Mouse (Mus musculus): ENCODE results near the gene Gm3435. TPM values are rescaled to one million over a fixed set of nuclear protein-coding genes. Genes with fewer than 3 reads are reported as not detected.
A peak's percentile ranks its signal among the peaks of the same experiment; 100 is the strongest.
"Not testable (repeated sequence)": the region's sequence is repeated elsewhere in the genome, so short reads cannot be mapped to it uniquely, and the experiment has no call there.

Gene Gm3435
- 6.7 and 7.0 TPM in 2 replicates for polyA plus RNA-seq (2014; fragmentation: Nextera tagmentation; extraction: Ambion mirVana)

DNA sequence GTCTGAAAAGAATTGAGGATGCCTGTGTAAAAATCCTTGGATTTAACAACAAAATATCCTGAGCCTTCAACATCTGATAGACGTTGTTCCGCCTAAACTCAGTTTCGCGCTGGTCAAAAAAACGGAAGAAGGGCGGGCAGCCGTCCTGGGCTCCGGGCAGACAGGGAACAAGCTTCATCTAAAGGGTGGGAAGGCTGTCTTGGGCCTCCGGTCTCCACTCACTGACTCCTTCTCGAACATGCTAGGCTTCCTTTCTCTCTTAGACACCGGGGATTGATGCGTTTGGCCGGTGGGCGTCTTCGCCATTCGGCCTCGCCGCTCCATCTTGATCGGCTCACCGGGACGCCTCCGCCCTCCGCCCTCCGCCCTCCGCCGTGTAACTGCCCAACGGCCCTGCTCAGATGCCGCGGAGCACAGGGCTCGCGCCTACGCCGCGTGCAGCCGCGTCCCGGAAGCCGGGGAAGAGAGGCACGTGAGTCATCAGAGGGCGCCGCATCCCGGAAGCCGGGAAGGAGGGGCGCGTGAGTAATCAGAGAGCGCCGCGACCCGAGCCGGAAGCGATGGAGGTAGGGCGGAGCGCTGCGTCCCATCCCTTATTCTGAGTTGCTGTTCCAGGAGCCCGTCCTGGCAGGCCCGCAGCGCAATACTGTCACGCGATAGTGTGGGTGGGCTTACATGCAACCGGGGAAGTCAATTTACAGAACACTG, at the start of gene Gm3435:
Gene Gm3435 (plus strand): TSS at position 471 of the 708 bp plus-strand sequence.
- H3K36me3 ChIP-seq (ENCODE audit: control insufficient read depth, insufficient read depth, low read length); H3K9me3 ChIP-seq (replicated peaks; ENCODE audit: control insufficient read depth, low read length); DNase-seq (ENCODE audit: low spot score); H3K9ac ChIP-seq (ENCODE audit: low read length); H3K27ac ChIP-seq (ENCODE audit: low read depth, low read length); H3K4me3 ChIP-seq (ENCODE audit: low read depth, low read length); H3K4me1 ChIP-seq (ENCODE audit: control insufficient read depth, insufficient read depth, low read length); H3K27me3 ChIP-seq (replicated peaks; ENCODE audit: control insufficient read depth, insufficient read depth, low read length); H3K4me2 ChIP-seq (ENCODE audit: low read length): not testable (repeated sequence)
- no CpG with 5 or more reads among the region's 60 CpGs for WGBS
- peak; percentile 98 for ATAC-seq

DNA sequence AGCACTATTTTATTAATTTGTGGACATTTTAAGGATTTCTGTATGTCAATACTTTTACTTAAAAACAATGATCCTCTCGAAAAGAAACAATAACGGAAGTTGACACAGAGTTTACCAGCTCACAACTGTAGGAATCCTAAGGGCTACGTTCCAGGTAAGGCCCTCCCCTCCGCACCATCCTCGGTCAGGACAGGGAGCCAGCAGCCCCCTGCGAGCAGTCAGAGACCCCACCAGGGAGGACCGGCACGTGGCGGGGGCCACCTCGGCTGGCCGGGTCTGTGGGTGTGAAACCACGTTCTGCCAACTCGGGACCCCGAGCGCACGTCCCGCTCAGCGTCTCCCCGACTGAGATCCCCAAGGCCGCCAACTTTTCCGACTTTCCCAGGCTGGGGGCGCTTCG, 49.5 kb upstream of the Gm3435 start:
- Histone ChIP-seq H3K27ac (ENCODE audit: low read depth, low read length) (no peak overlapping the region), H3K9me3 (replicated peaks; ENCODE audit: control insufficient read depth, low read length) (no peaks in the 10 kb centered on the region), H3K4me2 (ENCODE audit: low read length) (peak overlapping the region; percentile 93), H3K4me3 (ENCODE audit: low read depth, low read length) (peak overlapping the region; percentile 63), H3K9ac (ENCODE audit: low read length) (peak overlapping the region; percentile 73), H3K4me1 (ENCODE audit: control insufficient read depth, insufficient read depth, low read length) (peaks cover 6% of the 10 kb centered on the region), H3K27me3 (replicated peaks; ENCODE audit: control insufficient read depth, insufficient read depth, low read length) (no peaks in the 10 kb centered on the region), H3K36me3 (ENCODE audit: control insufficient read depth, insufficient read depth, low read length) (peaks cover 9% of the 10 kb centered on the region; the same call in 1 of the 2 replicates)
- peak; percentile 13 for ATAC-seq
- 0% methylated on average over 13 of the region's 23 CpGs for WGBS
- peak; percentile 2 for DNase-seq (ENCODE audit: low spot score)

DNA sequence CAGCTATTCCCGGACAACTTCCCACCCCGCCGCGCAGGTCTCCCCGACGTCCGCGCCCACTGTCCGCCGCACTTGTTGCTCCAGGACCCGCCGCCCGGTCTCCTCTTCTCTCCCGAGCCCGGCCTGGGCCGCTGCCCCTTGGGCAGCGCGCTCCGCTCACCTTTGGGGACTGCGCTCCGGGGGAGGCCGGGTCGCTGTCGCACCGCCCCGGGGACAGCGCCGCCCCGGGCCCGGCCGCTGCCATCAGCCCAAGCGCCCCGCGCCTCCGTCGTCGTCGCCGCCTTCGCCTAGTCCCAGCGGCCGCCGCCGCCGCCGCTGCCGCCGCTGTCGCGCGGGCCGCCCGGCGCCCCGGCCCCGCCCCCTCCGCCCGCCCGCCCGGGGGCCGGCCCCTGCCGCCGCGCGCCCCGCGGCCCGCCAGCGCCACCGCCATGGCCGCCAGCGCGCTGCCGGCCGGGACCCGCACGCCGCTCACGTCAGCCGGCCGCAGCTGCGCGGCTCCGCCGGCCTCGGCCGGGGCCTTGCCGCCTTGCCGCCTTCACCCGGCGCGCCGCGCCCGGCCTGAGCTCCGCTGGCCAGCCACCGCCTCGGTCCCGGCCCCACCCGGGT, 48.9 kb upstream of the Gm3435 start, which contains the start of gene Phf10:
Gene Phf10 (minus strand): TSS at position 323 of the 606 bp plus-strand sequence.
- DNase-seq (ENCODE audit: low spot score), result peak; percentile 11
- H3K27ac ChIP-seq (ENCODE audit: low read depth, low read length), result peak within 1 kb of the TSS; percentile 52; the same call in 1 of the 2 replicates

DNA sequence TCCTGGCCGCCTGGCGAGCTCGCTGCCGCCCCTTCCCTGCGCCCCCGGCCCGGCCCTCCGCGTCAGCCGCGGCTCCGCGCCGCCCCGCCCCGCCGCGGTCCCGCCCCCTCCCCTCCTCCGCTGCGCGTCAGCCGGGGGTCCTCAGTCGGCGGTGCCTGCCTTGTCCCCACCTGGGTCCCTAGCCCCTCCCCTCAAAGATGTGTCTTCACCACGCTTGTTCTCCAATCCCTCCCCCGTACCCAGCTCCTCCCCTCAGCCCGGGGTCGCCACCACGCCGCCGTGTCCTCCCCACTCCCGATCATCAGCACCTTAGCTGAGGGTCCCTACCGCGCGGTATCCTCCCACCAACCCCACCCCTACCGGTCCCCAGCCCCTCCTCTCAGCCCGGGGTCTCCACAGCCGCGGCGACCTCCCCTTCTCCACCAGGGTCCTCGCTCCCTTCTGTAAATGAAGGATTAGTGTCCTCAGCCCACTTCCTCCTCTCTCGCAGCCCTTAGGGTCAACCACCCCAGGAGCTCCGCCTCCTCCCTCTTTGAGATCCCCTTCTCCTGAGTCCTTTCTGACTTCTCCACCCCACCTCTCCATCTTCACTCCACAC, 48.3 kb upstream of the Gm3435 start:
- H3K4me3 ChIP-seq (ENCODE audit: low read depth, low read length); H3K27ac ChIP-seq (ENCODE audit: low read depth, low read length); H3K9me3 ChIP-seq (replicated peaks; ENCODE audit: control insufficient read depth, low read length); DNase-seq (ENCODE audit: low spot score); H3K9ac ChIP-seq (ENCODE audit: low read length); H3K36me3 ChIP-seq (ENCODE audit: control insufficient read depth, insufficient read depth, low read length); H3K4me2 ChIP-seq (ENCODE audit: low read length); H3K4me1 ChIP-seq (ENCODE audit: control insufficient read depth, insufficient read depth, low read length); H3K27me3 ChIP-seq (replicated peaks; ENCODE audit: control insufficient read depth, insufficient read depth, low read length): not testable (repeated sequence)
- peak; percentile 96 for ATAC-seq
- WGBS, result no CpG with 5 or more reads among the region's 44 CpGs

More for the DNA sequence above, 48.9 kb upstream of the Gm3435 start, which contains the start of gene Phf10:
- peak; percentile 85 for ATAC-seq
- H3K9ac ChIP-seq (ENCODE audit: low read length), result peak within 1 kb of the TSS; percentile 73
- H3K4me3 ChIP-seq (ENCODE audit: low read depth, low read length), result peak within 1 kb of the TSS; percentile 63
- WGBS, result under 1% methylated on average over 44 of the region's 100 CpGs
- H3K4me1 ChIP-seq (ENCODE audit: control insufficient read depth, insufficient read depth, low read length); H3K27me3 ChIP-seq (replicated peaks; ENCODE audit: control insufficient read depth, insufficient read depth, low read length); H3K36me3 ChIP-seq (ENCODE audit: control insufficient read depth, insufficient read depth, low read length); H3K9me3 ChIP-seq (replicated peaks; ENCODE audit: control insufficient read depth, low read length): not testable (repeated sequence)
- H3K4me2 ChIP-seq (ENCODE audit: low read length), result peak within 1 kb of the TSS; percentile 93

DNA sequence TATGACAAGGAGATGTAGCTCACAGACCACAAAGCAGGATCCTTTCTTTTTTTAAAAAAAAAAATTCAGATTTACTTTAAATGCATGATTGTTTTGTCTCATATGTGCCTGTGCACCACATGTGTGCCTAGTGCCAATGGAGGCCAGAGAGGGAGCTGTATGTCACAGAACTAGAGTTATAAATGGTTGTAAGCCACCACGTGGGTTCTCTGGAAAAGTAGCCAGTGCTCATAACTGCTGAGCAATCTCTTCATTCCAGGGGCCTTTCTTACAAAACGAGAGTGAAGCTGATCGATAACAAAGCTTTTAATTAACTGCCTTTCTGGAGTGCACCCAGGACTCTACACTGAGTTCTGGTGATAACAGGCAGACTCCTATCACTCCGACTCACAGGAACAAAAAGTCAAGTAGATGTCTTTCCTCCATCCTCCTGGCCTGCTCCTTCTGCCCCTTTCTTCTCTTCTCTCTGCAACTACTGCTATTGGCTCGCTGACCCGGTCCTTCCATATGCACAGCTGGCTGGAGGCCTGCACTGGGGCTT, 41.5 kb upstream of the Gm3435 start:
- no CpG with 5 or more reads among the region's 6 CpGs for WGBS
- H3K4me1 ChIP-seq (ENCODE audit: control insufficient read depth, insufficient read depth, low read length); H3K4me3 ChIP-seq (ENCODE audit: low read depth, low read length); H3K36me3 ChIP-seq (ENCODE audit: control insufficient read depth, insufficient read depth, low read length); H3K9ac ChIP-seq (ENCODE audit: low read length); ATAC-seq; DNase-seq (ENCODE audit: low spot score); H3K9me3 ChIP-seq (replicated peaks; ENCODE audit: control insufficient read depth, low read length); H3K27ac ChIP-seq (ENCODE audit: low read depth, low read length); H3K27me3 ChIP-seq (replicated peaks; ENCODE audit: control insufficient read depth, insufficient read depth, low read length); H3K4me2 ChIP-seq (ENCODE audit: low read length): not testable (repeated sequence)

DNA sequence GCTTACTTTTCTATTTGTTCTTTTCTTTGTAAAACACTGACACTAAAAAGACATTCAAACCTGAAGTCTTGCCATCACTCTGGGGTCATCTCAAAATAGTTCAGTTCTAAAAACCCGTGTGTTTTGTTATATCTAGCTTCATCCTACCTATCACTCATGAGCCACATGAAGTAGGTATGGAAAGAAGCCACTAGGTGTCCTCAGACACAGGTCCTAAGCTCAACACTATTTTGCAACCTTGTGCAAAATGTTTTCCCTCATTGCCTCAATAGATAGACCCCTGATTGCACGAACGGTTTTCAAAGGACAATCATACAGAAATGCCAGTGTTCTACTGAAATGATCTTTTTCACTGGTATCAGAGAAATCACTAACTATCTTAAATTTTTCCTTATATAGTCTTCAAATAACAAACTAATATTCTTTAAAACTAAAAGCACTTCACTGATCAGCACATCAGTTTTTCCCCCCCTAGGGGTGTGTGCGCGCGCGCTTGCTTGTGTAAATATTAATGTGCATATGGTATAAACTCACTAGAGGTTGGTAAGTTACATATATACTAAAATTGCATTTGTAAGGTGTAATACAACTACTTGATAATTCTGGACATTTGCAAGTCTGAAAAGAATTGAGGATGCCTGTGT, 32.1 kb upstream of the Gm3435 start:
- WGBS, result under 1% methylated on average over 4 of the region's 7 CpGs
- H3K4me1 ChIP-seq (ENCODE audit: control insufficient read depth, insufficient read depth, low read length); H3K9ac ChIP-seq (ENCODE audit: low read length); H3K36me3 ChIP-seq (ENCODE audit: control insufficient read depth, insufficient read depth, low read length); H3K4me3 ChIP-seq (ENCODE audit: low read depth, low read length); H3K27ac ChIP-seq (ENCODE audit: low read depth, low read length); H3K4me2 ChIP-seq (ENCODE audit: low read length); DNase-seq (ENCODE audit: low spot score); H3K27me3 ChIP-seq (replicated peaks; ENCODE audit: control insufficient read depth, insufficient read depth, low read length); H3K9me3 ChIP-seq (replicated peaks; ENCODE audit: control insufficient read depth, low read length): not testable (repeated sequence)
- peak; percentile 6; the same call in 1 of the 2 replicates for ATAC-seq

DNA sequence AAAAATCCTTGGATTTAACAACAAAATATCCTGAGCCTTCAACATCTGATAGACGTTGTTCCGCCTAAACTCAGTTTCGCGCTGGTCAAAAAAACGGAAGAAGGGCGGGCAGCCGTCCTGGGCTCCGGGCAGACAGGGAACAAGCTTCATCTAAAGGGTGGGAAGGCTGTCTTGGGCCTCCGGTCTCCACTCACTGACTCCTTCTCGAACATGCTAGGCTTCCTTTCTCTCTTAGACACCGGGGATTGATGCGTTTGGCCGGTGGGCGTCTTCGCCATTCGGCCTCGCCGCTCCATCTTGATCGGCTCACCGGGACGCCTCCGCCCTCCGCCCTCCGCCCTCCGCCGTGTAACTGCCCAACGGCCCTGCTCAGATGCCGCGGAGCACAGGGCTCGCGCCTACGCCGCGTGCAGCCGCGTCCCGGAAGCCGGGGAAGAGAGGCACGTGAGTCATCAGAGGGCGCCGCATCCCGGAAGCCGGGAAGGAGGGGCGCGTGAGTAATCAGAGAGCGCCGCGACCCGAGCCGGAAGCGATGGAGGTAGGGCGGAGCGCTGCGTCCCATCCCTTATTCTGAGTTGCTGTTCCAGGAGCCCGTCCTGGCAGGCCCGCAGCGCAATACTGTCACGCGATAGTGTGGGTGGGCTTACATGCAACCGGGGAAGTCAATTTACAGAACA, 31.5 kb upstream of the Gm3435 start, which contains the start of the genes 9030025P20Rik and Gm3417:
Gene 9030025P20Rik (plus strand): TSS at position 107 of the 677 bp plus-strand sequence.
Gene Gm3417 (minus strand): TSS at position 429 of the 677 bp plus-strand sequence.
- H3K9ac ChIP-seq (ENCODE audit: low read length); H3K4me2 ChIP-seq (ENCODE audit: low read length); H3K27ac ChIP-seq (ENCODE audit: low read depth, low read length); H3K27me3 ChIP-seq (replicated peaks; ENCODE audit: control insufficient read depth, insufficient read depth, low read length); H3K36me3 ChIP-seq (ENCODE audit: control insufficient read depth, insufficient read depth, low read length); H3K4me1 ChIP-seq (ENCODE audit: control insufficient read depth, insufficient read depth, low read length); H3K9me3 ChIP-seq (replicated peaks; ENCODE audit: control insufficient read depth, low read length); DNase-seq (ENCODE audit: low spot score); H3K4me3 ChIP-seq (ENCODE audit: low read depth, low read length): not testable (repeated sequence)
- peak; percentile 99 for ATAC-seq
- WGBS, result no CpG with 5 or more reads among the region's 60 CpGs

DNA sequence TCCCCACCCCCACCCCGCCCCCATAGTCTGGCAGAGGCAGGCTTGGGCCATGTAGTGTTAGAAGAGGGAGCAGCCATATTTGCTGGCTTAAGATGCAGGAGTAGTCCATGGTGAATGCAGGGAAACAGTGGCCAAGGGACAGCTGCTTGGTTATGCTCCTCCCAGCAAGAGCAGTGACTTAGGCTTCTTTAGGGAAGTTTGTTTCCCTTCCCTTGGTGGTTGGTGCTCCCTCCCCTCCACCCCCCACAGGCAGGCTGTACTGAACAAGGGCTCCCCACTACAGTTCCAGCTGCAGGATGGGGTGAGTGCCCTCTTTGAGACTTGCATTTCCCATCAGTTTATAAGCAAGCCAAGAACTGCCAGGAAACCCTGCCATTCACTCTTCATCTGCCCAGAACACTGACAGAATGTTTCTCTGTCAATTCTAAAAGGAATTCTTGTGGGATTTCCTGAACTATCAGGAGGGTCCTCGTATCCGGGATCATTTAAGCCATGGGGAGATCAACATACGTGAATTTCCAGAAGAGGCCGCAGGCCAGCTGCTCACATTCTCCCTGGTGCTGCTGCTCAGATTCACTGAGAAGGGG, 19.8 kb upstream of the Gm3435 start:
- not testable (repeated sequence) for H3K4me1 ChIP-seq (ENCODE audit: control insufficient read depth, insufficient read depth, low read length); ATAC-seq; H3K9ac ChIP-seq (ENCODE audit: low read length); H3K4me3 ChIP-seq (ENCODE audit: low read depth, low read length); H3K9me3 ChIP-seq (replicated peaks; ENCODE audit: control insufficient read depth, low read length); H3K27me3 ChIP-seq (replicated peaks; ENCODE audit: control insufficient read depth, insufficient read depth, low read length); H3K4me2 ChIP-seq (ENCODE audit: low read length); H3K27ac ChIP-seq (ENCODE audit: low read depth, low read length); H3K36me3 ChIP-seq (ENCODE audit: control insufficient read depth, insufficient read depth, low read length); DNase-seq (ENCODE audit: low spot score)
- 80% methylated on average over 4 of the region's 5 CpGs for WGBS

Measured in forebrain, embryonic 14.5 days (tissue).